Mouse (Mus musculus) heart, adult 9 months (tissue): ENCODE results near the gene Dpp6.

Experiments used
- DNase-seq, 2 experiments: peaks; one replicate each; pipeline ENCODE4 v3.0.0; 2022; ENCODE audit warnings: low spot score in 2 of 2

Gene Dpp6

GRCm38 (mm10) chr5:27373931-27374330 lies 556.9 kb downstream of the Dpp6 start:
- DNase-seq = no peak

GRCm38 (mm10) chr5:27375841-27376240 lies 558.8 kb downstream of the Dpp6 start:
- DNase-seq = no peak

GRCm38 (mm10) chr5:27380656-27381385 lies 563.8 kb downstream of the Dpp6 start:
- DNase-seq = no peak

GRCm38 (mm10) chr5:27398371-27398770 lies 581.4 kb downstream of the Dpp6 start:
- no peak for DNase-seq

GRCm38 (mm10) chr5:27399111-27399510 lies 582.1 kb downstream of the Dpp6 start:
- DNase-seq = no peak

GRCm38 (mm10) chr5:27402616-27403015 lies 585.6 kb downstream of the Dpp6 start:
- DNase-seq = no peak

GRCm38 (mm10) chr5:27408854-27409253 lies 591.9 kb downstream of the Dpp6 start:
- DNase-seq = no peak

GRCm38 (mm10) chr5:27413023-27413422 lies 596.0 kb downstream of the Dpp6 start:
- peak in 1 of 2 experiments; percentile 21 for DNase-seq

GRCm38 (mm10) chr5:27415518-27415917 lies 598.5 kb downstream of the Dpp6 start:
- DNase-seq = no peak

GRCm38 (mm10) chr5:27416571-27416970 lies 599.6 kb downstream of the Dpp6 start:
- no peak for DNase-seq

- DNase-seq = no peak
These were observed 600.4 kb downstream of the Dpp6 start for GRCm38 (mm10) chr5:27417398-27417797.

- no peak for DNase-seq
These were observed 601.9 kb downstream of the Dpp6 start for GRCm38 (mm10) chr5:27418856-27419255.

- DNase-seq = no peak
These were observed 604.2 kb downstream of the Dpp6 start for GRCm38 (mm10) chr5:27421090-27421635.

- no peak for DNase-seq
These were observed 606.8 kb downstream of the Dpp6 start for GRCm38 (mm10) chr5:27423766-27424165.

GRCm38 (mm10) chr5:27424484-27425080 lies 607.6 kb downstream of the Dpp6 start:
- no peak for DNase-seq

GRCm38 (mm10) chr5:27426200-27426599 lies 609.2 kb downstream of the Dpp6 start:
- DNase-seq = no peak

- no peak for DNase-seq
These were observed 616.6 kb downstream of the Dpp6 start for GRCm38 (mm10) chr5:27433584-27433983.

GRCm38 (mm10) chr5:27453201-27453845 lies 636.3 kb downstream of the Dpp6 start:
- DNase-seq = no peak

- no peak for DNase-seq
These were observed 637.4 kb downstream of the Dpp6 start for GRCm38 (mm10) chr5:27454386-27454785.

- no peak for DNase-seq
These were observed 640.0 kb downstream of the Dpp6 start for GRCm38 (mm10) chr5:27456981-27457380.

GRCm38 (mm10) chr5:27457686-27458085 lies 640.7 kb downstream of the Dpp6 start:
- DNase-seq = no peak

GRCm38 (mm10) chr5:27474964-27475465 lies 658.0 kb downstream of the Dpp6 start:
- no peak for DNase-seq
